Mouse (Mus musculus): ENCODE measurements around the gene Eml6.

DNA sequence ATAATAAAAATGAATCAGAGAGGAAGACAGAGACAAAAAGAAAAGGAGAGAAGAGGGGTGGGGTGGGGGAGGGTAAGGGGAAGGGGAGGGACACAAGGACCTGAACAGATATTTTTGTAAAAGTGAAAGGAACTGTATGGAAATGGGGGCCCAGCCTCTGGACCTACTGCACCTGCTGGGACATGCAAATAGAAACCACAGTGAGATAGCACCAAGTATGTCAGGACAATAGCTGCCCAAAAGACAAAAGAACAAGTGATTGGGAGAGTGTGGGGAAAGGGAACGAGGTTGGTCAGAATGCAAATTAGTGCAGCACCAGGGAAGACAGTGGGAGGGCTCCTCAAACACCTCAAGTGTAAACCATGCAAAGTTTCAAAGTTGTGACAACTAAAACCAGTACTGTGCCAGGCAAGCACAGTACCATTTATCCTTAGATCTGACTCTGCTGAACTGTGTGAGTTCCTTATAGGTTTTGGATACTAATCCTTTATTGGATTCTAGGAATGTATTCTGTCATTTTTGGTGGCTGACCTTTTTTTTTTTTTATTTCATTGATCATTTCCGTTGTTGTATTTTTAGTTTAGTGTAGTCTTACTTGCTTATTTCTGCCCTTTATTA lies 246.3 kb downstream of the Eml6 start:
- TF ChIP-seq POLR2A (IDR thresholded peaks at IDR 0.05; ENCODE audit: low read depth, low read length), result no peak
- TF ChIP-seq CTCF (conservative IDR thresholded peaks at IDR 0.05; ENCODE audit: insufficient read depth, insufficient read length, low read depth, low read length), result no peak

Measured in kidney, adult 2 months (tissue).